Mouse (Mus musculus): ENCODE data around the gene Shisa8. TPM values are rescaled to one million over a fixed set of nuclear protein-coding genes. Genes with fewer than 3 reads are reported as not detected.

Shisa8 gene
- polyA plus RNA-seq, 1 experiment from 2014 or later = 0.15 TPM

GRCm38 (mm10) chr15:82163356-82164060 is 49.1 kb downstream of the Shisa8 start:
- Histone ChIP-seq H3K36me3 (ENCODE audit: control insufficient read depth, insufficient read depth, low read length) (no peaks in the 10 kb centered on the region), H3K4me3 (ENCODE audit: low read depth, low read length) (no peak overlapping the region), H3K4me2 (ENCODE audit: low read length) (no peak overlapping the region), H3K27ac (ENCODE audit: low read depth) (peak overlapping the region; percentile 43), H3K9ac (ENCODE audit: low read length) (no peak overlapping the region), H3K27me3 (replicated peaks; ENCODE audit: control insufficient read depth, insufficient read depth, low read length) (no peaks in the 10 kb centered on the region), H3K9me3 (ENCODE audit: control insufficient read depth, low read length) (no peaks in the 10 kb centered on the region), H3K4me1 (replicated peaks; ENCODE audit: control insufficient read depth, insufficient read depth, low read length) (peaks cover 61% of the 10 kb centered on the region)
- DNase-seq (ENCODE audit: low spot score) (no peak), ATAC-seq (replicated peaks; ENCODE audit: low FRiP score, low TSS enrichment, low read depth) (no peak)
- 85% methylated on average over 10 of the region's 10 CpGs for WGBS

- 85% methylated on average over 12 of the region's 12 CpGs for WGBS
- Histone ChIP-seq H3K4me2 (ENCODE audit: low read length) (no peak overlapping the region), H3K27me3 (replicated peaks; ENCODE audit: control insufficient read depth, insufficient read depth, low read length) (no peaks in the 10 kb centered on the region), H3K27ac (ENCODE audit: low read depth) (no peak overlapping the region), H3K9ac (ENCODE audit: low read length) (no peak overlapping the region), H3K36me3 (ENCODE audit: control insufficient read depth, insufficient read depth, low read length) (no peaks in the 10 kb centered on the region), H3K4me1 (replicated peaks; ENCODE audit: control insufficient read depth, insufficient read depth, low read length) (peaks cover 65% of the 10 kb centered on the region), H3K9me3 (ENCODE audit: control insufficient read depth, low read length) (no peaks in the 10 kb centered on the region), H3K4me3 (ENCODE audit: low read depth, low read length) (no peak overlapping the region)
- no peak for DNase-seq (ENCODE audit: low spot score)
- ATAC-seq (replicated peaks; ENCODE audit: low FRiP score, low TSS enrichment, low read depth) = no peak
Observed at GRCm38 (mm10) chr15:82161965-82162600, 50.5 kb downstream of the Shisa8 start.

GRCm38 (mm10) chr15:82160731-82161640 is 51.6 kb downstream of the Shisa8 start:
- WGBS = 68% methylated on average over 11 of the region's 11 CpGs
- Histone ChIP-seq H3K27me3 (replicated peaks; ENCODE audit: control insufficient read depth, insufficient read depth, low read length) (no peaks in the 10 kb centered on the region), H3K9me3 (ENCODE audit: control insufficient read depth, low read length) (no peaks in the 10 kb centered on the region), H3K4me1 (replicated peaks; ENCODE audit: control insufficient read depth, insufficient read depth, low read length) (peaks cover 59% of the 10 kb centered on the region), H3K4me2 (ENCODE audit: low read length) (no peak overlapping the region), H3K4me3 (ENCODE audit: low read depth, low read length) (no peak overlapping the region), H3K36me3 (ENCODE audit: control insufficient read depth, insufficient read depth, low read length) (no peaks in the 10 kb centered on the region), H3K9ac (ENCODE audit: low read length) (no peak overlapping the region), H3K27ac (ENCODE audit: low read depth) (no peak overlapping the region)
- ATAC-seq (replicated peaks; ENCODE audit: low FRiP score, low TSS enrichment, low read depth) (no peak), DNase-seq (ENCODE audit: low spot score) (no peak)

DNA sequence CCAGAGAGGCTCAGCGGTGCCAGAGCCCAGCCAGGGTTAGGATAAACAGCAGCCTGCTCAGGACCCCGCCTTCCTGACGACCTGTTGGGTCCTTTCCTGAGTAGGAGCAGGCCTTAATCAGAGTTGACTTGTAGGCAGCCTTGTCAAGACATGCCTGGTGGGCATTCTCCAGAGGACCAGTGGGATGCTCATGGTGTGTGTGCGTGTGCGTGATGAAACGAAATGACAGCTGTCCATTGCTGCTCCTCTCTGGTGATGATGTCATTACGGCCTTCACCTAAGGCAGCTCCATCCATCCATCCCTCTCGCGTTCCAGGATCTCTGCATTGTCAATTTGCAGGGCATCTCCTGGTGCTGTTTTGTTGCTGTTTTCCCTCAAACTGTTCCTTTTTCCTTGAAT is 53.1 kb downstream of the Shisa8 start:
- DNase-seq (ENCODE audit: low spot score) = no peak
- 76% methylated on average over 9 of the region's 9 CpGs for WGBS
- no peak overlapping the region for H3K27ac ChIP-seq (ENCODE audit: low read depth)

GRCm38 (mm10) chr15:82158243-82159035 is 54.2 kb downstream of the Shisa8 start:
- no peak for DNase-seq (ENCODE audit: low spot score)
- Histone ChIP-seq H3K4me3 (ENCODE audit: low read depth, low read length) (no peak overlapping the region), H3K27ac (ENCODE audit: low read depth) (peak overlapping the region; percentile 79), H3K4me1 (replicated peaks; ENCODE audit: control insufficient read depth, insufficient read depth, low read length) (peaks cover 44% of the 10 kb centered on the region), H3K36me3 (ENCODE audit: control insufficient read depth, insufficient read depth, low read length) (no peaks in the 10 kb centered on the region), H3K27me3 (replicated peaks; ENCODE audit: control insufficient read depth, insufficient read depth, low read length) (no peaks in the 10 kb centered on the region), H3K4me2 (ENCODE audit: low read length) (peak overlapping the region; percentile 24), H3K9ac (ENCODE audit: low read length) (no peak overlapping the region), H3K9me3 (ENCODE audit: control insufficient read depth, low read length) (no peaks in the 10 kb centered on the region)
- ATAC-seq (replicated peaks; ENCODE audit: low FRiP score, low TSS enrichment, low read depth) = no peak
- WGBS = 25% methylated on average over 17 of the region's 17 CpGs

More for the DNA sequence above, 53.1 kb downstream of the Shisa8 start:
- H3K4me3 ChIP-seq (ENCODE audit: low read depth, low read length) = no peak overlapping the region
- no peaks in the 10 kb centered on the region for H3K27me3 ChIP-seq (replicated peaks; ENCODE audit: control insufficient read depth, insufficient read depth, low read length)
- no peak overlapping the region for H3K9ac ChIP-seq (ENCODE audit: low read length)
- peaks cover 51% of the 10 kb centered on the region for H3K4me1 ChIP-seq (replicated peaks; ENCODE audit: control insufficient read depth, insufficient read depth, low read length)
- no peak overlapping the region for H3K4me2 ChIP-seq (ENCODE audit: low read length)
- no peaks in the 10 kb centered on the region for H3K9me3 ChIP-seq (ENCODE audit: control insufficient read depth, low read length)
- no peak for ATAC-seq (replicated peaks; ENCODE audit: low FRiP score, low TSS enrichment, low read depth)
- no peaks in the 10 kb centered on the region for H3K36me3 ChIP-seq (ENCODE audit: control insufficient read depth, insufficient read depth, low read length)

- peaks cover 50% of the 10 kb centered on the region for H3K4me1 ChIP-seq (replicated peaks; ENCODE audit: control insufficient read depth, insufficient read depth, low read length)
- no peaks in the 10 kb centered on the region for H3K9me3 ChIP-seq (ENCODE audit: control insufficient read depth, low read length)
- H3K4me2 ChIP-seq (ENCODE audit: low read length) = no peak overlapping the region
- H3K9ac ChIP-seq (ENCODE audit: low read length) = no peak overlapping the region
- no peaks in the 10 kb centered on the region for H3K27me3 ChIP-seq (replicated peaks; ENCODE audit: control insufficient read depth, insufficient read depth, low read length)
- no peak for ATAC-seq (replicated peaks; ENCODE audit: low FRiP score, low TSS enrichment, low read depth)
- no peak overlapping the region for H3K27ac ChIP-seq (ENCODE audit: low read depth)
- 67% methylated on average over 10 of the region's 10 CpGs for WGBS
- no peak for DNase-seq (ENCODE audit: low spot score)
- no peak overlapping the region for H3K4me3 ChIP-seq (ENCODE audit: low read depth, low read length)
- H3K36me3 ChIP-seq (ENCODE audit: control insufficient read depth, insufficient read depth, low read length) = no peaks in the 10 kb centered on the region
Observed at GRCm38 (mm10) chr15:82156902-82157301, 55.7 kb downstream of the Shisa8 start.

DNA sequence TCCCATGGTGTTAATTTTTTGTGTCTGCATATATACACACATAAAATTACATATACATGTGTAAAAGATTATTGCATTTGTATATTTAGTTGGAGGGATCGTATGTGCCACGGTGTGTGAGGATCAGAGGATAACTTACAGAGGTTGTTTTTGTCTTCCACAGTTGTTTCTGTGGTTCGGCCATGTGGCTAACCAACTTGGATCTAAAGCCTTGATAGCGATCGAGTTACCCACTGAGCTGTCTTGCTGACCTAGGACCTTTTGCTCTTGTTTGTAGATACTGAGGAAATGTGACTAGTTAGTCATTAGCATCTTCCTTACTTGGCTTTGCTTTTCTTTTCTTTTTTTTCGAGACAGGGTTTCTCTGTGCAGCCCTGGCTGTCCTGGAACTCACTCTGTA is 56.3 kb downstream of the Shisa8 start:
- DNase-seq (ENCODE audit: low spot score) = no peak
- H3K27ac ChIP-seq (ENCODE audit: low read depth) = no peak overlapping the region
- H3K4me3 ChIP-seq (ENCODE audit: low read depth, low read length) = no peak overlapping the region
- H3K4me2 ChIP-seq (ENCODE audit: low read length) = no peak overlapping the region
- 93% methylated on average over 6 of the region's 6 CpGs for WGBS
- no peaks in the 10 kb centered on the region for H3K27me3 ChIP-seq (replicated peaks; ENCODE audit: control insufficient read depth, insufficient read depth, low read length)
- no peak overlapping the region for H3K9ac ChIP-seq (ENCODE audit: low read length)
- H3K36me3 ChIP-seq (ENCODE audit: control insufficient read depth, insufficient read depth, low read length) = 0 out of 2 replicates have a peak, but pooled peaks cover 3% of the 10 kb centered on the region
- no peak for ATAC-seq (replicated peaks; ENCODE audit: low FRiP score, low TSS enrichment, low read depth)
- H3K9me3 ChIP-seq (ENCODE audit: control insufficient read depth, low read length) = no peaks in the 10 kb centered on the region
- peaks cover 48% of the 10 kb centered on the region for H3K4me1 ChIP-seq (replicated peaks; ENCODE audit: control insufficient read depth, insufficient read depth, low read length)
